Mouse (Mus musculus): Measurements from ENCODE around the gene Wnt3. TPM values are rescaled to one million over a fixed set of nuclear protein-coding genes. Genes with fewer than 3 reads are reported as not detected.

Gene Wnt3
- polyA plus RNA-seq, 1 experiment from 2014 or later, result 2.9 TPM

Other genes starting within 250 kb of the Wnt3 start
- not detected in 2 replicates for gene Gm884, start 153.0 kb upstream of the Wnt3 start, polyA plus RNA-seq (2015; fragmentation: Nextera tagmentation; extraction: Ambion mirVana)
- not detected in 2 replicates for gene Lyzl6, start 135.3 kb upstream of the Wnt3 start, polyA plus RNA-seq (2015; fragmentation: Nextera tagmentation; extraction: Ambion mirVana)
- gene Rprml, start 124.6 kb upstream of the Wnt3 start, polyA plus RNA-seq (2015; fragmentation: Nextera tagmentation; extraction: Ambion mirVana), result 10.3 and 16.3 TPM in 2 replicates
- 107 and 113 TPM in 2 replicates for gene Gosr2, start 76.3 kb upstream of the Wnt3 start, polyA plus RNA-seq (2015; fragmentation: Nextera tagmentation; extraction: Ambion mirVana)
- 0.16 TPM in 1 of 2 replicates, not detected in the other for gene Wnt9b, start 24.3 kb upstream of the Wnt3 start, polyA plus RNA-seq (2015; fragmentation: Nextera tagmentation; extraction: Ambion mirVana)
- gene Nsf, start 179.9 kb downstream of the Wnt3 start, polyA plus RNA-seq (2015; fragmentation: Nextera tagmentation; extraction: Ambion mirVana), result 99.6 and 128 TPM in 2 replicates
- 177 and 186 TPM in 2 replicates for gene Arf2, start 192.6 kb downstream of the Wnt3 start, polyA plus RNA-seq (2015; fragmentation: Nextera tagmentation; extraction: Ambion mirVana)